Mouse (Mus musculus) midbrain, postnatal 0 days (tissue): ENCODE results near the gene Rdh1. TPM values are rescaled to one million over a fixed set of nuclear protein-coding genes. Genes with fewer than 3 reads are reported as not detected.
"Not testable (repeated sequence)": the region's sequence is repeated elsewhere in the genome, so short reads cannot be mapped to it uniquely, and the experiment has no call there.

Experiments
- ATAC-seq: fragments of 200-750 bp; cut with Nextera tagmentation; 2 replicates; pipeline ENCODE4 v1.8.0; 2017; ENCODE audit warnings: moderate number of reproducible peaks, mild to moderate bottlenecking, moderate TSS enrichment, moderate library complexity; ENCODE audit not compliant: low FRiP score
- DNase-seq: peaks from one replicate; pipeline ENCODE4 v3.0.0-alpha.2; 2015; ENCODE audit warnings: low spot score
- H3K27ac ChIP-seq: fragments of 300-500 bp; sonication (generic); 2 replicates; pipeline ENCODE4 v1.5.1; 2014; ENCODE audit warnings: low read depth, mild to moderate bottlenecking, low read length, mixed read lengths
- H3K27me3 ChIP-seq: fragments of 300-500 bp; sonication (generic); 2 replicates; pipeline ENCODE4 v1.6.1; 2014; ENCODE audit warnings: low read length, control low read depth, mixed read lengths; ENCODE audit not compliant: insufficient read depth
- H3K36me3 ChIP-seq: fragments of 300-500 bp; sonication (generic); 2 replicates; pipeline ENCODE4 v1.6.1; 2014; ENCODE audit warnings: low read length, control low read depth, mixed read lengths; ENCODE audit not compliant: insufficient read depth
- H3K4me1 ChIP-seq: fragments of 300-500 bp; sonication (generic); 2 replicates; pipeline ENCODE4 v1.6.1; 2014; ENCODE audit warnings: mild to moderate bottlenecking, control low read depth, antibody characterized with exemption, low read length, mixed read lengths; ENCODE audit not compliant: insufficient read depth
- H3K4me2 ChIP-seq: fragments of 300-500 bp; sonication (generic); 2 replicates; pipeline ENCODE4 v1.6.1; 2014; ENCODE audit warnings: low read depth, mild to moderate bottlenecking, low read length, mixed read lengths; ENCODE audit not compliant: poor library complexity, severe bottlenecking
- H3K4me3 ChIP-seq: fragments of 300-500 bp; sonication (generic); 2 replicates; pipeline ENCODE4 v1.5.1; 2014; ENCODE audit warnings: low read depth, mild to moderate bottlenecking, low read length, moderate library complexity
- H3K9ac ChIP-seq: fragments of 300-500 bp; sonication (generic); replicated peaks from 2 replicates; pipeline ENCODE4 v1.6.1; 2014; ENCODE audit warnings: mild to moderate bottlenecking, low read length, moderate library complexity, mixed read lengths; ENCODE audit not compliant: poor library complexity, severe bottlenecking
- H3K9me3 ChIP-seq: fragments of 300-500 bp; sonication (generic); 2 replicates; pipeline ENCODE4 v1.6.1; 2016; ENCODE audit warnings: low read length, control low read depth
- CTCF ChIP-seq: IDR thresholded peaks from 2 replicates; pipeline ENCODE4 v1.5.1; 2016; ENCODE audit warnings: antibody characterized with exemption, mild to moderate bottlenecking
- WGBS: fragments of 180-500 bp; shearing (Covaris S2); extraction: QIAGEN DNeasy Blood & Tissue Kit; methylation state at CpG from one replicate; pipeline ENCODE4 v1.1.7; 2014; 5-methylcytosine and 5-hydroxymethylcytosine counted together
- polyA plus RNA-seq: library from polyadenylated mRNA; unstranded; fragments of >200 nt; fragmentation: Nextera tagmentation; extraction: Ambion mirVana; gene quantifications from 2 replicates; pipeline ENCODE4 v1.2.1, GENCODE M21; 2015
- total RNA-seq: library from RNA; depleted of rRNA; stranded (reverse); fragments of >200 nt; gene quantifications from 2 replicates; pipeline ENCODE4 v1.2.3, GENCODE M21; 2014

The Rdh1 gene
- total and polyA plus RNA-seq, 2 experiments from 2014 or later = 0.05 to 0.11 TPM

DNA sequence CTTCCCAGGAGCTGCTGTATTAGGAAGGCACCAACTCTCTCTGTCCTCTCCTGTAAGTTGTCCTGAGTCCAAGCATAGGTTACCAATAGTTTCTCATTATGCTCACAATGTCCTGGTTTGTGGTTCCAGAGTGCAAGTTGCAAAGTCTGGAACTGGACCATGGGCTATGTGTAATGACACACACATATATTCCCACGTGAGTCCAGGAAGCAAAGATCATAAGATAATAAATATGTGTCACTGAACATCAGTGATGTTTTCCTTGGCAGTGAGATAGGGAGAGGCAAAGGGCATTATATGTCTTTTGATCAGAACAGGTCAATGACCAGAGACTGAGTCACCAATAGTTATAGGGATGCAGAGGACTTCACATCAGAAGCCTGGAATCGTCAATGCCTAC is 16.5 kb downstream of the Rdh1 start, which contains the start of gene Rdh9:
TSS of gene Rdh9 (plus strand) at position 376 of the 400 bp plus-strand sequence.
- Histone ChIP-seq H3K4me2 (no peak within 1 kb of the TSS), H3K27me3 (no peaks in the 10 kb centered on the region), H3K36me3 (no peaks in the 10 kb centered on the region), H3K27ac (no peak within 1 kb of the TSS), H3K9me3 (no peaks in the 10 kb centered on the region), H3K4me3 (no peak within 1 kb of the TSS), H3K9ac (no peak within 1 kb of the TSS), H3K4me1 (no peaks in the 10 kb centered on the region)
- 89% methylated on average over 2 of the region's 2 CpGs for WGBS
- ATAC-seq (no peak), DNase-seq (no peak)
- TF ChIP-seq CTCF = no peak

DNA sequence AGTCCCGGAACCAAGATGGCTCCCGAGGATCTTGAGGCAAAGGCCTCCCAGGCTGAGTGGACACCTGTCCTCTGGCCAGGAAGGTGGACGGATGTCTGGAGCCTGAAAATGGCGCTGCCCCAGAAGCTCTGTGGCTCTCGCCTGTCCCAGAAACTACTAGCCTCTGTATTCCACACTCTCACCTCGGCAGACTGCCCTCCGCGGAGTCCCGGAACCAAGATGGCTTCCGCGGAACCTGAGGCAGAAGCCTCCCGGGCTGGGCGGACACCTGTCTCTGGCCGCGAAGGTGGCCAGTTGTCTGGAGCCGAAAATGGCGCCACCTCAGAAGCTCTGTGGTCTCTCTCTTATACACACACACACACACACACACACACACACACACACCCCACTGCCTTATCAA is 22.8 kb downstream of the Rdh1 start:
- not testable (repeated sequence) for ATAC-seq, DNase-seq, H3K4me1 ChIP-seq, H3K36me3 ChIP-seq, H3K9me3 ChIP-seq, H3K9ac ChIP-seq, H3K27ac ChIP-seq, H3K4me3 ChIP-seq, H3K4me2 ChIP-seq, H3K27me3 ChIP-seq
- WGBS = 95% methylated on average over 17 of the region's 17 CpGs

DNA sequence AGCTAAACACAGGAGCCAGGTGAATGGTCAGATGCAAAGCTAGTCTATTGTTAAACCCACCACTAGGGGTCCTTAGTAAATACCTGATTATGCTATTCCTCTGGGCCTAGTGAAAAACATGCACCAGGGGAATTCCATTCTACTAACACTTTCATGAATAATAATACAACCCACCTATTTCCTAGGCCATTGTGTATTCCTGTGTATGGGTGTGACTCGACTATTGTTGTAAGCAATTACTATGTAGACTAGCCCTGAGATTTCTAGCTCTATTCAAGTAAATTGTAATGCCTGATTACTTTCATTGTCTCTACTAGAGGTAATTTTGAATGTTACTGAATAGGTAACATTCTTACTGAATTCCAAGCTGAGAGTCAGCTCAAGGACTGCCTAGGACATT is 25.9 kb downstream of the Rdh1 start:
- not testable (repeated sequence) for H3K4me2 ChIP-seq, DNase-seq, H3K4me3 ChIP-seq, H3K4me1 ChIP-seq, ATAC-seq, H3K9me3 ChIP-seq, H3K9ac ChIP-seq, H3K27ac ChIP-seq, H3K36me3 ChIP-seq, H3K27me3 ChIP-seq
- 86% methylated on average over 1 of the region's 1 CpGs for WGBS

DNA sequence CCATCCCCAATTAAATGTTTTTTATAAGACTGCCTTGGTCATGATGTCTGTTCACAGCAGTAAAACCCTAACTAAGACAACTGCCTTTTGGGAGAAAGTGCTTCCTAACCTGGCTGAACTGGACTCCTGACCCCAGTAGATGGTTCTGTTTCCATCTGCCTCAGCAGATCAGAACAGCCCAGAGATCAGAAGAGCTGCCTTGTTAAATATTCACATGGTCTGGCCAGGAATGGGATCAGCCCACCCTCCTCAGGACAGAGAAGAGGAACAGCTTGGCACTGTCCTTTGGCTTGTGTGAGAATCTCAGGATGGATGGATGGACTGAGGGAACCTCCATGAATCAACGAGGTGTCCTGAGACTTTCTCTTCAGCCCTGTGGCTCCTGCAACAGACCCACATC is 39.8 kb downstream of the Rdh1 start:
- Histone ChIP-seq H3K4me3 (no peak overlapping the region), H3K36me3 (no peaks in the 10 kb centered on the region), H3K4me2 (no peak overlapping the region), H3K27me3 (no peaks in the 10 kb centered on the region), H3K27ac (no peak overlapping the region), H3K4me1 (no peaks in the 10 kb centered on the region), H3K9me3 (no peaks in the 10 kb centered on the region), H3K9ac (no peak overlapping the region)
- no peak for DNase-seq
- no peak for TF ChIP-seq CTCF
- no peak for ATAC-seq
- 65% methylated on average over 1 of the region's 1 CpGs for WGBS

DNA sequence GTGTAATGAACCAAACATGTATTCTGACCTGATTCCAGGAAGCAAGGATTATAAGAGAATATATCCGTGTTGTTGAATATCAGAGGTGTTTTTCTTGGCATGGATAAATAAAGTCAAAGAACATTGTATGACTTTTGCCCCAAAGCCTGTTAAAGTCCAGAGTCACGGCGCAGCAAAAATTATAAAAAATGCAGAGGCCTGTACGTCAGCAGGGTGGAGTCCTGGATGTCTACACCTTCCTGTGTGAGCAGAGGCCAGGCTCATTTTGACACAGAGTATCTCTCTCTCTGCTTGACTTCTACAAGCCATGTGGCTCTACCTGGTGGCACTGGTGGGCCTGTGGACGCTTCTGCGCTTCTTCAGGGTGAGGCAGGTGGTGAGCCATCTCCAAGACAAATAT is 41.4 kb downstream of the Rdh1 start, which contains the start of gene Rdh16:
TSS of gene Rdh16 (plus strand) at position 262 of the 400 bp plus-strand sequence.
- no peak within 1 kb of the TSS for H3K9ac ChIP-seq
- no peak within 1 kb of the TSS for H3K4me2 ChIP-seq
- TF ChIP-seq CTCF = no peak
- DNase-seq (no peak), ATAC-seq (no peak)
- H3K27me3 ChIP-seq = no peaks in the 10 kb centered on the region
- H3K4me1 ChIP-seq = no peaks in the 10 kb centered on the region
- H3K36me3 ChIP-seq = no peaks in the 10 kb centered on the region
- H3K4me3 ChIP-seq = no peak within 1 kb of the TSS
- WGBS = 88% methylated on average over 6 of the region's 6 CpGs
- no peaks in the 10 kb centered on the region for H3K9me3 ChIP-seq
- H3K27ac ChIP-seq = no peak within 1 kb of the TSS

DNA sequence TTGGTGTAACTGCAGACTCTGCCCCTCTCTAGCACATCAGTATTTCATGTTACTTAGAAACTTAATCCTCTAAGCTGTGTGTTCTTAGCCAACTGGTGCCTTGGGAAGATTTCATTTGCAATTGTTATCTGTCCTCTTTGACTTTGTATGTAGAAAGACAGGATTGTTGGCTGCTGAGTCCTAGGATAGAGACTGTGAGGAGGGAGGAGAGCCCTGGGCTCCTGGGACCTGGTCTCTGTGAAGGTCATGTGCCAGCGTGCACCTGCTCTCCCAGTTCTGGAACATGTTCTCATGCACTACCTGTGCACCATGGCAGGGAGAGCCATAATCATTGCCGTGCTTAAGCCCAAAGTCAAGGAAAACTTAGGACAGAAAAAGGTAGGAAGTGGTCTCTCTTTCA is 42.1 kb downstream of the Rdh1 start:
- WGBS = 92% methylated on average over 2 of the region's 2 CpGs
- DNase-seq = no peak
- no peak overlapping the region for H3K9ac ChIP-seq
- ATAC-seq = no peak
- H3K27ac ChIP-seq = no peak overlapping the region
- H3K4me3 ChIP-seq = no peak overlapping the region
- H3K9me3 ChIP-seq = no peaks in the 10 kb centered on the region
- H3K4me2 ChIP-seq = no peak overlapping the region
- H3K4me1 ChIP-seq = no peaks in the 10 kb centered on the region
- no peaks in the 10 kb centered on the region for H3K27me3 ChIP-seq
- no peaks in the 10 kb centered on the region for H3K36me3 ChIP-seq
- no peak for TF ChIP-seq CTCF
